15 mouse cellular contexts compared by ENCODE assay signal in genomic region chr4:107980002-107980600, GRCm38 (mm10). TPM values are rescaled to one million over a fixed set of nuclear protein-coding genes. Genes with fewer than 3 reads are reported as not detected.
DNase-seq lines count a peak whose midpoint lies in the region; ATAC-seq and TF ChIP-seq lines count a peak whose summit lies in the region.
"Had no signal": no experiment of that assay in that cellular context is flagged by ENCODE, and none has a peak within 500 bp of the region (broad histone marks: within the 10 kb centered on the region; RNA-seq: fewer than 3 reads in every experiment).

No protein-coding gene starts in this region.

- H3K36me3 ChIP-seq in heart, embryonic 10.5 days = no peaks in the 10 kb centered on the region
- H3K36me3 ChIP-seq in lung, embryonic 14.5 days (ENCODE audit: insufficient read depth) = no peaks in the 10 kb centered on the region
- H3K36me3 ChIP-seq: heart, embryonic 13.5 days; stomach, embryonic 15.5 days had no signal

- H3K4me3 ChIP-seq in heart, embryonic 10.5 days = no peak overlapping the region
- H3K4me3 ChIP-seq in lung, embryonic 14.5 days (ENCODE audit: low read depth, low read length) = no peak overlapping the region
- H3K4me3 ChIP-seq: heart, embryonic 13.5 days; stomach, embryonic 15.5 days had no signal

- H3K9ac ChIP-seq in lung, embryonic 14.5 days = no peak overlapping the region
- H3K9ac ChIP-seq: heart, embryonic 13.5 days; stomach, embryonic 15.5 days had no signal

- peaks cover 28% of the 10 kb centered on the region for H3K4me1 ChIP-seq in heart, embryonic 10.5 days
- H3K4me1 ChIP-seq in lung, embryonic 14.5 days (ENCODE audit: insufficient read depth) = no peaks in the 10 kb centered on the region
- H3K4me1 ChIP-seq: stomach, embryonic 15.5 days had no signal

- intact Hi-C loops in heart, postnatal 36 days (cut with DNase I) = no loop called here

- 0 out of 2 replicates have a peak overlapping the region, but pooled peaks have one; percentile 16 for H3K27ac ChIP-seq in heart, embryonic 10.5 days
- peak overlapping the region; percentile 58; the same call in 1 of the 2 replicates for H3K27ac ChIP-seq in lung, embryonic 14.5 days (ENCODE audit: low read depth)
- H3K27ac ChIP-seq: heart, embryonic 13.5 days; stomach, embryonic 15.5 days had no signal

- DNase-seq in heart, embryonic 10.5 days (ENCODE audit: low spot score) = no peak
- DNase-seq in heart, postnatal 36 days = no peak
- no peak for DNase-seq in lung, embryonic 14.5 days
- no peak for DNase-seq in lung, postnatal 4 days
- DNase-seq in cerebellum, adult 9-11 months = peak; percentile 40
- peak; percentile 22 to 31 for DNase-seq in cerebellum, postnatal 36 days
- no peak for DNase-seq in natural killer cell, adult 2 months (ENCODE audit: low spot score in 2 of 2)
- DNase-seq: adrenal gland, postnatal 14 days; lung, postnatal 14 days; spleen, adult 18-20 months; thymus, postnatal 14 days had no signal

- no peak for ATAC-seq in lung, embryonic 14.5 days (ENCODE audit: insufficient read depth)

- no peak for TF ChIP-seq CTCF in lung, embryonic 14.5 days (IDR thresholded peaks at IDR 0.05; ENCODE audit: low read depth)

- peaks cover 11% of the 10 kb centered on the region; the same call in 1 of the 2 replicates for H3K27me3 ChIP-seq in heart, embryonic 10.5 days (ENCODE audit: insufficient read depth, poor library complexity, severe bottlenecking)
- no peaks in the 10 kb centered on the region for H3K27me3 ChIP-seq in lung, embryonic 14.5 days (ENCODE audit: insufficient read depth, low read length)
- H3K27me3 ChIP-seq: stomach, embryonic 15.5 days had no signal

- H3K9me3 ChIP-seq in heart, embryonic 10.5 days = no peaks in the 10 kb centered on the region
- no peaks in the 10 kb centered on the region for H3K9me3 ChIP-seq in lung, embryonic 14.5 days (ENCODE audit: low read depth, low read length)
- H3K9me3 ChIP-seq: heart, embryonic 13.5 days; stomach, embryonic 15.5 days had no signal

- 75% methylated on average over 6 of the region's 6 CpGs for WGBS in heart, embryonic 10.5 days
- 73% methylated on average over 6 of the region's 6 CpGs for WGBS in lung, embryonic 14.5 days

- H3K4me2 ChIP-seq in lung, embryonic 14.5 days = no peak overlapping the region
- H3K4me2 ChIP-seq: heart, embryonic 13.5 days; stomach, embryonic 15.5 days had no signal

RNA-seq across cellular contexts. Expression of gene Slc1a7, which starts 12.0 kb away (rescaled TPM):
- polyA plus RNA-seq in heart, embryonic 10.5 days (2016; fragmentation: Nextera tagmentation; extraction: Ambion mirVana) = not detected in 2 replicates
- under 1 TPM; 0.27 to 0.33 TPM for total RNA-seq in heart, postnatal 36 days (2021)
- 0.05 and 0.09 TPM in 2 replicates for polyA plus RNA-seq in lung, embryonic 14.5 days (2014; fragmentation: Nextera tagmentation; extraction: Ambion mirVana)
- total RNA-seq: hematopoietic stem cell, adult 5-6 weeks; left cerebral cortex, postnatal 10 days had no signal
- polyA plus RNA-seq: heart, embryonic 13.5 days had no signal

RNA-seq across cellular contexts. Expression of gene Cpt2, which starts 56.7 kb away (rescaled TPM):
- 50.6 and 67.0 TPM in 2 replicates for polyA plus RNA-seq in heart, embryonic 10.5 days (2016; fragmentation: Nextera tagmentation; extraction: Ambion mirVana)
- total RNA-seq in heart, postnatal 36 days (2021) = 100 to 1,000 TPM; 308 to 324 TPM
- 38.6 and 40.2 TPM in 2 replicates for polyA plus RNA-seq in lung, embryonic 14.5 days (2014; fragmentation: Nextera tagmentation; extraction: Ambion mirVana)

Comparison
In these comparisons a context has a peak if more than half of its experiments do, and no peak if none do; other contexts are left out.
1. DNase-seq: peak in cerebellum, adult 9-11 months (single experiment) and cerebellum, postnatal 36 days (2 of 2); none in heart, embryonic 10.5 days (single experiment), heart, postnatal 36 days (0 of 2), lung, embryonic 14.5 days (single experiment), lung, postnatal 4 days (0 of 2) and natural killer cell, adult 2 months (0 of 2).